Mouse (Mus musculus) layer of hippocampus, adult 8-10 months (tissue): ENCODE data around the gene Olfr548-ps1. TPM values are rescaled to one million over a fixed set of nuclear protein-coding genes. Genes with fewer than 3 reads are reported as not detected.
"Not testable (repeated sequence)": the region's sequence is repeated elsewhere in the genome, so short reads cannot be mapped to it uniquely, and the experiment has no call there.

ENCODE experiments used
- DNase-seq, 2 experiments: peaks; one replicate each; pipeline ENCODE4 v3.0.0; 2022; ENCODE audit warnings: low spot score in 2 of 2
- total RNA-seq, 4 experiments: library from RNA; stranded (reverse); gene quantifications; 2 replicates each; pipeline ENCODE4 v1.2.4; 2022

The Olfr548-ps1 gene
- total RNA-seq = not detected

DNA sequence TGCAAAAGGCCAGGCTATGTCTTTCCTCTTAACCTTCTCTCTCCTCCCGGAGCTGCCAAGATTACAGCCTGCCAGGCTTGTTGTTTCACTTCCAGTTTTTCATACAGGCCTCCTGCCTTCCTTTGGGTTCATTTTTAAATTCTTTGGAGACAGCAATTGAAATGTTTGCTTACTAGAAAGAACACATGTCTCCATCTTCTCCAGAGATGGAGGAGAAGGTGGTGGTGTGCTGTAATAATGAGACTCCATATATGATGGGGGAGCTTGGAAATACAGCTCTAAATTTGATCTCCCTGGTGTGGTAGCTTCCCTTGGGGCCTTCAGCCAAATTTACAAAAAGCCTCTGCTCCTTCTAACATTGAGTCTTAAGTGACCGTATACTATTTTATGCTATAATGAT lies at the start of gene Olfr548-ps1:
Gene Olfr548-ps1 (plus strand): TSS at position 301 of the 400 bp plus-strand sequence.
- DNase-seq = no peak

DNA sequence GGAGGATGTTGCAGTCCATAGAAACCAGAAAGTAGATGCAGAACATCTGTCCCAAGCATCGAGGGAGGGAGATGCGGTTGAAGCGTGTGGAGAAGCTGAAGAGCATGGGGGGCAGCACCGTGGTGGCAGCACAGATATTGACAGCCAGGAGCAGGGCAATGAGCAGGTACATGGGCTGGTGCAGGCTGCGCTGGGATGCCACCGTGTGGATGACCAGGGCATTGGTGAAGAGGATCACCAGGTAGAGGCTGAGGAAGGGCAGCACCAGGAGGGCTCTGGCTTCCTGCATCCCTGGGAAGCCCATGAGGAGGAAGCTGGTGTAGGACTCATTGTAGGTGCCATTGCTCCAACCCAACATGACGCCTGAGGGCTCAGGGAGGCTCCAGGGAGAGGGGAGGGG lies 46.3 kb upstream of the Olfr548-ps1 start:
- not testable (repeated sequence) for DNase-seq

GRCm38 (mm10) chr7:102499473-102499872 lies 41.2 kb upstream of the Olfr548-ps1 start, which contains the start of gene Olfr545:
Olfr545 (minus strand) TSS chr7:102499573.
- DNase-seq = no peak

DNA sequence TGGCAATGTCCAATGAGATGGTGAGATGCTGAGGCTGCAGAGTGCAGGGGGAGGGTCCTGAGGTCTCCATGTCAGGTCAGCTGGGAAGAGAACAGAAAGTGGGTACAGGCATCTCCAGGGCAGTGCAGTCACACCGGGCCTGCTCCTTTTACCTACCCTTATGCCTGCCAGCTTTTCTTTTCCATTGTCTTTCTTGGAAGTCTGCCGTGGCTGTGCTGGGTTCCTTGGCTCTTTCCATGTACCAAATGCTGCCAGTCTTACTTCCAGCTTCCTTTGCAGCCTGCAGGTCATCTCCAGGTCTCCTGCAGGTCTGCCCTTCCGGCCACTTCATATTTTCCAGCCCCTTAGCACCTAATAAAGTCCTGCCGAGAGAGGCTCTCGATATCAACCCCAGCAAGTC lies 38.7 kb upstream of the Olfr548-ps1 start:
- no peak for DNase-seq

DNA sequence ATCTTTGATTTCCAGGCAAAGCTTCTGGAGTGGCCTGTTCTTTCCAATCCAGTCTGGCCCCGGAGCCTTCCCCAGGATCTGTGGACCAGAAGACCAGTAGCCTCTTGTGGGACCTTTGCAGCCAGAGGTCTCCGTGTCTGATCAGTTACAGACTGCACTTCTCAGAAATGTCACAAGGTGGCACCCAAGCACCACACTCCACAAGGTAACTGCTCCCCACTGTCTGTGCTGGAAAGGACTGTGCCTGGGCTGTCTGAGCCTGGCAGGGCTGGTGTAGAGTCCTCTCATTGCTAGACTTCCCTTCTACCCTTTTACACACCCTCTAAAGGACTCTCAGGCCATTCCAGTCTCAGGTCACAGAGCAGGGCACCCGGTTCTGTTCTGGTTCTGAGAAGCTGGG lies 33.8 kb upstream of the Olfr548-ps1 start:
- peak; percentile 48 to 85 for DNase-seq

GRCm38 (mm10) chr7:102508066-102508465 lies 32.6 kb upstream of the Olfr548-ps1 start:
- no peak for DNase-seq

GRCm38 (mm10) chr7:102508666-102509065 lies 32.0 kb upstream of the Olfr548-ps1 start:
- no peak for DNase-seq

DNA sequence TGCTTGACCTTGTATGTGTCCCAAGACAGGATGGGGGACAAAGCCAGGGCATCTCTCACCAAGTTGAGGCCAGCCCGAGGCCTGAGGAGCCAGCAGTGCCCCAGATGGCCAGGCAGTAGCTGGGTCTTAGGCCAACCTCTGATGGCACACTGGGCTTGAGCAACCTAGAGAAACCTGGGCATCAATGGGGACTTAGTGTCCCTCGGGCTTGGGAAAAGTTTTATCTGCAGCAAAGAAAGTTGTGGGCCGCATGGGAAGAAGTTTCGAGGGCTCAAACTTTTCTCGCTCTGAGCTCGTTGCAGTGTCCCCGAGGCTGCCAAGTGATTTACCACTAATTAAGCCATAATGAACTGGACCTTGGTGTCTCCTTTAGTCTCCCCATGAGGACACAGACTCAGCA lies 31.0 kb upstream of the Olfr548-ps1 start:
- no peak for DNase-seq

GRCm38 (mm10) chr7:102511927-102512326 lies 28.8 kb upstream of the Olfr548-ps1 start:
- no peak for DNase-seq

GRCm38 (mm10) chr7:102512814-102513435 lies 27.8 kb upstream of the Olfr548-ps1 start:
- peak; percentile 47 to 85 for DNase-seq

DNA sequence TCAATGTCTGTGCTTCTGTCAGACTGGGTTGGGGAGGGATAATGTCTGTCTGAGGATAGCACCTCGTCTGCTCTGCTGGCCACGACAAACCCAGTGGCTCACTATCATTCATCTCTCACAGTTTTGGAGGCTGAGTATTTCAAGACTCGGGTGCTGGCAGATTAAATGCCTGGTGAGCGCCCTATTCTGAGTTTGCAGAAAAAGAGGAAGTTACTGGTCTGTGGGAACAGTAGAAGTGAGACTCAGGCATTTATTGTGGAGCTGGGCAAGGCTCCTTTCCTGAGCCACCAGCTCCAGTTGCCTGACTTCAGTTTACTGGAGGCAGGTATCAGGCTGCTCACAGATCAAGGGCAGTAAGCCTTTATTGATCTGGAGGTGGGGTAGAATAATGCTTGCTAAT lies 26.6 kb upstream of the Olfr548-ps1 start:
- no peak for DNase-seq

DNA sequence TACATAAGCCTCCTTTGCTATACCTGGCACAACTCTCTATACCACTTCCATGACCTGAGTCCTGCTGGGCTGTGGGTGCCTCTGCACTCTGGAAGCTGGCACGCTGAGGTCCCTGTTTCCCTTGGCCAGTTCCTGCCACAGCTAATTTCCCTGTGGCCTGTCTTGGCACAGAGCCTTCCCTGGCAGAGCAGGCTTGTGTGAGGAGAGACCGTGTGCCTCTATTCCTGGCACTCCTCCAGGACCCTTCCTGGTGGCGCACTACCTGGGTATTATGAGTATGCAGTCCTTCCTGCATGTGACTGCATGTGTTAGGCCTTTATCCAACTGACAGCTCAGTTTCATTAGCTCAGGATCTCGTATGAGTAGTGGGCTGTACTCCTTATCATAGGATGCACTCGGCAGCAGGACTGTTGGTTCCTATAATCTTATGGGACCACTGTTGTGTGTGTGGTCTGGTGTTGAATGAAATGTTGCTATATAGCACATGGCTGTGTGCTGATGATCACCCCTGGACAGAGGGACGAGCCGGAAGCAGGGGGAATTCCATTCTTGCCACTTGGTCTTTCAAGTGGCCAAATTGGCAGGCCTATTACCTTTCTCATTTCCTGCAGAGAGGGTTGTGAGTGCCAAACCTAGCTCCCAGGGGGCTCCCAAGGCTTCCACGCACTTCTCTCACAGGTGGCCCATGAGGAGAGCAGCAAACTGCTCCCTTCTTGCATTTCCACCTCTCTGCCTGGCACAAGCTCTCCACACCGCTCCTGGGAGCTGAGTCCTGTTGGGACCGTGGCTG lies 24.2 kb upstream of the Olfr548-ps1 start:
- DNase-seq = no peak

- peak in 1 of 2 experiments; percentile 25 for DNase-seq
These were observed 23.7 kb upstream of the Olfr548-ps1 start for GRCm38 (mm10) chr7:102517051-102517335.

GRCm38 (mm10) chr7:102529052-102529451 lies 11.6 kb upstream of the Olfr548-ps1 start:
- no peak for DNase-seq

GRCm38 (mm10) chr7:102534449-102534848 lies 6.2 kb upstream of the Olfr548-ps1 start, which contains the start of gene Olfr547:
Olfr547 (plus strand) TSS chr7:102534749.
- no peak for DNase-seq

- no peak for DNase-seq
These were observed 555 bp downstream of the Olfr548-ps1 start for GRCm38 (mm10) chr7:102541251-102541650.

- DNase-seq = no peak
These were observed 8.9 kb downstream of the Olfr548-ps1 start, which contains the start of gene Olfr549 for GRCm38 (mm10) chr7:102549570-102549969. Olfr549 (plus strand) TSS chr7:102549870.

DNA sequence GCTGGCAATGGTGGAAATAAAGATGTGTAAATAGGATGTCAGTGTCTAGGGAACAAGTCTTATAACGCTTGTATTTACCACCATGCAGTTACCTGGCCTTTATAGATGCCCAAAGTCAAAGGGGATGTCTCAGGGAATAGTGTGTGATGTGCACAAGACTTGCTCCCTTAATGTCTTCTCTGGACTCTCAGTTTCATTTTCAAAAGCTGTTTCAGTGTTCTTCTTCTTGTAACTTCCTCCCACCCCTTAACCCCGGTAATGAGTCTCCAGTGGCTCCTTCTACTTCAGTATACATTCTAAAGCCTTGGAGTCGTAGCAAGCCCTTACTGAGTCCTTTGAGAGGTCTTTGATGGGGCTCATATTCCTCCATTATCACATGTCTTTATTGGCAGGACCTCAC lies 12.6 kb downstream of the Olfr548-ps1 start:
- DNase-seq = no peak

DNA sequence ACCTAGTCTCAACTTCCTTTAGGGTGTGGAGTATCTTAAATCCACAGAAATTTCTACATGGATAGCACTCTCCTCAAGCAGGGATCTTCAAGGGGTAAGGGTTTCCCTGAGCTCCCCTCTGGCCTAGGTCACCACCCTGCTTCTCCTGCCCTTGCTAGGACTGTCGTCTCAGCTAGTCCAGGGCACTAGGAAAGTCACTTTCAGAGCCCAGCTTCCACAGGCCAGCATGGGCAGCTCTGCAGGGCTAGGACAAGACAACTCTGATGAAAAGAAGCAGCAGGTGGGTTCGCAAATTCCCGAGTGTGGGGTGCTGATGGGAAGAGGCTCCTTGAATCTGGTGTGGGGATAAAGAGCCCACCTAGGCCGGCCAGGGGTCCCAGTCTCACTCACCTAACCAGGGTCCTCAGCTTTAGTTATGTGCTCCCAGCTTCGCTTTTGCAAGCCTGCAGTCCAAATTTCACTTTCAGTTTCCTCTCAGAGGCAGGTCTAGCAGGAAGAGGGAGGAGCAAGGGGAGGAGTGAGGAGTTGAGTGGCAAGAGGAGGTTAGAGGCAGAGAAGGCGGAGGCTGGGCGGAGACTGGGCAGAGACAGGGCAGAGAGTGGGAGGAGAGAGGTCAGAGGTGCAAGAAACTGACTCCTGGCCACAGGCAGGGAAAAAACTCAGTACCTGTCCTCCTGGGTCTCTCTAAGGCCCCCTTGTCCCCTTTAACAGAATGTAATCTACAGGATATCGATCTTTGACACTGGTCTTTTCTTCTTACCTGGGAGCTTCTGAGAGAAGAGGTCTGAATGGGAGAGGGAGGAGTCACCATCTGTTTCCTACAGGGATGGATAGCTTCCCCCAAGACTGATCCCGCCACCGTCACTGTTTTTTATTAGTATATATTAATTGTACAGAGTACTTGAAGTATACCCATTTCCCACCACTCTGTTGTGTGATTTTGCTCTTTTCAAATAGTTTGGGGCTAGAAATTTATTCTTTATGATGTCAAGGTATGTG lies 24.6 kb downstream of the Olfr548-ps1 start, which contains the start of gene Trim21:
Gene Trim21 (minus strand): TSS at position 488 of the 999 bp plus-strand sequence.
- peak; percentile 34 to 38 for DNase-seq

DNA sequence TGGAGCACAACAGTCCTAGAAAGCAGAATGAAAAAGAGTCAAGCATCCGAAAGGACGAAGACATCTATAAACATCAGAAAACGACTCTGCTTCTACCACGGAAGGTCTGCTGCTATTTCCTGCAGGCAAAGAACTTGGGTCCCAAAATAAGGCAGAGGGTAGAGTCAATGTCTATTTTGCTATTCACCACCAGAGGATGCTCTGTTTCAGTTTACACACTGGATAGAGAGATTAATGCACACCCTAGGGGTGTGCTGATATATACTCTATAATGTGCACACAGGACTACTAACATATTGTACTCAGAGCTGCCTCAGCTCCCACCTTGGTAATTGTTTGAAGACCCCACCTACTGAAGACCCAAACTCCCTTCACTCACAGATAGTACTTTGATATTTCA lies 25.5 kb downstream of the Olfr548-ps1 start:
- no peak for DNase-seq

GRCm38 (mm10) chr7:102571142-102571541 lies 30.4 kb downstream of the Olfr548-ps1 start, which contains the start of gene Olfr550:
Olfr550 (plus strand) TSS chr7:102571442.
- DNase-seq = no peak
